Mouse (Mus musculus) cerebellum, postnatal 36 days (tissue): Measurements from ENCODE around the gene Prpsap2.
A peak's percentile ranks its signal among the peaks of the same experiment; 100 is the strongest.
"Not testable (repeated sequence)": the region's sequence is repeated elsewhere in the genome, so short reads cannot be mapped to it uniquely, and the experiment has no call there.

Experiments used
- DNase-seq, 2 experiments: peaks; one replicate each; pipeline ENCODE4 v3.0.0; 2021 to 2022; ENCODE audit warnings: mixed read lengths in 2 of 2

Prpsap2 gene

DNA sequence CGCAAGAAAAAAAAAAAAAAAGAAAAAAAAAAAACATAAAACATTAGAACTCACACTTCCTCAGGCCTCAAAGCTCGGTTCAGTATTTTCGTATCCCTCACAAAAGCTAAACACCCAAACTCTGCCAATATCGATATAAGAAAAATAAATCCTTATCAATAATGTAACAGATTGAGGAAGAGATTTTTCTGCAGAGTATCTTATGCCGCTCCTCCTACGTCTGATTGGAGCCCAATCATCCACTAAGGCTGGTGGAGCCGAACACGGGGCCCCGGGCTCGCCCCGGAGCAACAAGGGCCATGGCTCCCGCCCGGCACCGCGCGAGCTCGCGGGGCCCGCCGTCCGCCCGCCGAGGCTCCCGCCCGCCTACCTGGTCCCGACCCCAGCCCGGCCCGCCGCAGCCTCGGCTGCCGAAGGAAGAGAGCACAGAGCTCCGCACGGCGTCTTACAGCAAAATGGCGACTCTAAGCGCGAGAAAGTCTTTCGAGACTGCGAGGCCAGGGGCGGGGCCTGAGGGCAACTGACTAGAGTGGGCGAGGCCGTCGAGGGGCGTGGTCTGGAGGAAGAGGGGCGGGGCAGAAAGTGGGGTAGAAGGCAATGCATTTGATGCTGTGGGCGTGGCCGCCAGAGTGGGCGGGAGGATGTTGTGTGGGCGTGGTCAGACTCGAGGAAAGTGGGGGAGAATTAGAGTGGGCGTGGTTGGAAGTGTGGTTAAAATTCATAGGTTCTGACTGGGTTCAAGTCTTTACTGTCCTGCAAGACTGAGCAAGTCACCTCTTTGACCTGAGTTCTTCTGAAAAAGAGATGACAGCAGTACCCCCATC is at the start of gene Prpsap2:
Gene Prpsap2, minus strand, starts transcription at position 505 of the 824 bp plus-strand sequence.
- DNase-seq, result peak; percentile 99

DNA sequence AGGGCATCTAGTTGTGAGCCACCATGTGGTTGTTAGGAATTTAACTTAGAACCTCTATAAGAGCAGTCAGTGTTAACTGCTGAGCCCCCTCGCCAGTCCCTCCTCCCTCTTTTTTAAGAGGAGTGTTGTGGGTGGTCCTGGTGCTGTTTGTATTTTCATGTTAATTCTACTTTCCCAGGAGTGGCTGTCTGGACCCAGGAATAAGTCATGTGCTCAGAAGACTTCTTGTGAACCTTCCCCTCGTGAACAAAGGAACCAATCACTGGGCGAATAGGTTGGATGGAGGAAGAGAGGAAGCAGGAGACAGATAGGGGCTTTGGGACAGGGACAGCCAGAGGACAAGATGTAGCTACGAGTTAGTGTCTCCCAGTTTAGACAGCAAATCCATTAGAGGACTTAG is 47.9 kb upstream of the Prpsap2 start:
- no peak for DNase-seq

DNA sequence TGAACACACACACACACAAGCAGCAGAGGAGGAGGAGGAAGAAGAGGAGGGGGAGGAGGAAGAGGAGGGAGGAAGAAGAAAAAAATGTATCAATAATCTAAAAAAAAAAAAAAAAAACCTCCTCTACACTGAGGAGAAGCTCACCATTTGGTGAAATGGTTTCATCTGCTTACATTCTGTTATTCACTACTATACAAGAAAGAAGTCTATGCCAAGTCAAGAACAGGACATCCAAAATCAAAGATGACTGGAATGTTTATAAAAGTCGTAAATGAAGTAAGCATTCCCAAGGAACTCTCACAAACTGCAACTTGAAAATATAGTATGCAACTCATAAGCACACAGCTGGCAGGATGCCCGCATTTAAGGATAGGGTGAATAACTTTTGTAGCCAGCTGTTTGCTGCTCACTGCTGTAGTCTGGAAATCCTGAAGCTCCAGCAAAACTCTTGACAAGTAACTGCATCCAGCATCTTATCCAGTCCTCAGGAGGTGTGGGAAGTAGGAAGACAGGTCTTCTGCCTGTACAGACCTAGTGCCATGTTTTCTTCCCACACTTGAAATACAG is 46.7 kb upstream of the Prpsap2 start:
- DNase-seq, result no peak

DNA sequence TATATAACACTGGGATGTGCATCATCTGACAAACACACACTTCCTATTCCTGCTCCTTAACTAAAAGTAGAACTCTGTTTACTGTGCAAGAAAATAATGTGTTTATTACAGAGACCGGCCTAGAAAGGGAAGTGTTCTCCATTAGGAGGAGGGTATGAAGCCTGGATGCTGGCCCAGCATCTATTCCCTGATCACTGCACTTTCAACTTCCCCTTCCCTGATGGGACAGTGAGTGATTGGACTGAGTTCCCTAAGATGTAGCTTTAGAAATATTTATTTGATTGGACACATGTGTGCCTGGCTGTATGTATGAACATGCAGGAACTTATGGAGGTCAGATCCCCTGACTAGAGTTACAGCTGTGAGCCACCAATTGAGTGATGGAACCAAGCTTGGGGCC is 31.6 kb upstream of the Prpsap2 start:
- DNase-seq, result no peak

DNA sequence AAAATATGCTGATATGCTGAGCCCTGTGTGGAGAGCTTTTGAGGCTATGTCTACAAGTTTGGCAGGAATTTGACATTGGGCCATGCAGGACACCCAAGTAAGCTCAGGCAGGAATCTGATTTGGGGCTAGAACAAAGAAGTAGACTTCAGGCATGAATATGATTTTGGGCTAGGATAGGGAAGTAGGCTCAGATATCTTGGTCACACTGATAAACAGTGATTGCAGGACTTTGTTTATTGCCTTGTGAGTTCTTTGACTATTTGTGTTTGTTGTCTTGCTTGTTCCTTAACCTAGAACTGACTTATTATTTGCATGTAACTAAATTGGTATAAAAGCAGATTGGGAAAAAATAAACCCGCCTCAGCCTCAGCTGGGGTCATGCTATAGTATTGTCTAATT is 26.7 kb upstream of the Prpsap2 start:
- DNase-seq, result no peak

DNA sequence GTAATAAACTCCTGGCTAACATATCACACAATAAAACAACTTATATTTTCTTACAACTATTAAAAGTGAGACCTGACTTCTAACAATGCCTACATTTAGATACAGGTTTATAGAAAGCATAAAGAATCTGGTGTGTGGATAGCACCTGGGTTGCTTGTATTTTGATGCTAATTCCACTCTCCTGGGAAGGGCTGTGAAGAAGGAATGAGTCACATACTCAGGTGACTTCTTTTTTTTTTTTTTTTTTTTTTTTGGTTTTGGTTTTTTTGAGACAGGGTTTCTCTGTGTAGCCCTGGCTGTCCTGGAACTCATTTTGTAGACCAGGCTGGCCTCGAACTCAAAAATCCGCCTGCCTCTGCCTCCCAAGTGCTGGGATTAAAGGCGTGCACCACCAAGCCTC is 20.6 kb upstream of the Prpsap2 start:
- not testable (repeated sequence) for DNase-seq

DNA sequence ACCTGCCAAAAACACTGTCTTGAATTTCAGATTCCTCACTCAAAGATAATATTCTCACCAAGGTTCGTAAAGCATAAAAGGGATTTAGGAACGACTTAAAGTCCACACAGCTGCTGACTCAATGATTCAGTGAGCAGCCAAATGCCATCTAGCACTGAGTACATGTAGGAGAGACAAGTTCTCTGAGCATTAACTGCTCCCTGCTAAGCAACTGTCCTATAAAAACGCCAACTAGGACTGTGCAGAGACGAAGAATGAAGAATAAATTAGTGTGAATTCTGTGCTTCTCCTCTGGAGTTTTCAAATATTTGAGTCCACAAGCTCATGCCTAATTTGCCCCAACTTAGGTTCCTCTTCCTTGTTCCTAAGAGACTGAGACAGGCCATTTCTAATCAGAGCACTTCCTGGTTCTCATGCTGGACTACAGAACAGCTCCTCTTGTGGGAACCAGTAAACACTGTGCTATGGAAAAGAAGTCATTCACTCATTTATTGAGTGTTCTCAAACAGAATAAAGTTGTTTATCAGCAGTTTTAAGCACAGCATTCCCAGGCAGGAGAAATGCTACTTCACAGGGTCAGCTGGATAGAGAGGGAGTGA is 12.8 kb upstream of the Prpsap2 start:
- DNase-seq, result no peak

DNA sequence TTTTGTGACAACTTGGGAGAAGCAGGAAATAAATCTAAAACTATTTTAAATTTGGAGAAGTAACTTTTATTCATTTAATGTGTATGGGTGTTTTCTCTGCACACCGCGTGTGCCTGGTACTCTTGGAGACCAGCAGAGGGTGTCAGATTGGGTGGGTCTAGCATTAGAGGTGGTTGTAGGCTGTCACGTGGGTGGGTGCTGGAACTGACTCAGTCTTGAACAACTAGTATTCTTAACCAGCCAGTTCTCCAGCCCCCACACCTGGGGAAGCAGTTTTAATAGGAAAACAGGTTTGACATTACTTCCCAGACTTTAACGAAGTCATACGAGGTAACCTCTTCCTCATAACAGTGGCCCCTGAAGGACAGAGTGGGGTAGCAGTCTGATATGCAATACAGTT is 1.4 kb downstream of the Prpsap2 start:
- no peak for DNase-seq

DNA sequence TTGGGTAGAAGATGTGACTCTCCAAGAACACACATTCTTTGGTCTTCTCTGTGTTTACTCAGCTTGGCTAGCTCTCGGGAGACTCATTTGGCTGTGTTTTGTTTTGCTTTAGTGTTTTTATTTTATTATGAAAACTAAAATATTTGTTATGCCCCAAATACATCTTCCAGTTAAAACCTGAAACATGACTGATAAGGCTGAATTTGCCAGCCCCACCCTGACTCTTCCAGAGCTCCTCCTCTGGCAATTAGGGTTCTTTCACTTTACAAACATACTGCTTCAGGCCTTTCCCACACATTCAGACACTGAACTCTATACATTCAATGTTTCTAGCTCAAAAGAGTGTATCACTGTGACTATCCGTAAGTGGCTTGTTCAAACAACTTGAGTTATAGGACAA is 4.7 kb downstream of the Prpsap2 start:
- no peak for DNase-seq

DNA sequence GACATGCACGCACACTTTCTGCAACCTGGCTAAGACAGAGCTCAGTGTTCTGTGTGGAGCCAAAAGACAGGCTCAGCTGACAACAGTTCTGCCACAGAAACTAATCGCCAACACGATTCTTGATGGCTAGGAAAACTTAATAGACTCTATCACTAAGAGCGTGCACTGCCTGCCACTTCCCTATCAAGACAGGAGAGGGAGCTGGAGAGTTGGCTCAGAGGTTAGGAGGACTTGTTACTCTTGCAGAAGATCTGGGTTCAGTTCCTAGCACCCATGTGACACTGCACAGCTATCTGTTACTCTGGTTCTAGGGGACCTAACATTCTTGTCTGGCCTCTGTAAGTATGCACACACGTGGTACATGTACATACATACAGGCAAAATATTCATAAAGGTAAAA is 10.3 kb downstream of the Prpsap2 start:
- DNase-seq, result no peak

DNA sequence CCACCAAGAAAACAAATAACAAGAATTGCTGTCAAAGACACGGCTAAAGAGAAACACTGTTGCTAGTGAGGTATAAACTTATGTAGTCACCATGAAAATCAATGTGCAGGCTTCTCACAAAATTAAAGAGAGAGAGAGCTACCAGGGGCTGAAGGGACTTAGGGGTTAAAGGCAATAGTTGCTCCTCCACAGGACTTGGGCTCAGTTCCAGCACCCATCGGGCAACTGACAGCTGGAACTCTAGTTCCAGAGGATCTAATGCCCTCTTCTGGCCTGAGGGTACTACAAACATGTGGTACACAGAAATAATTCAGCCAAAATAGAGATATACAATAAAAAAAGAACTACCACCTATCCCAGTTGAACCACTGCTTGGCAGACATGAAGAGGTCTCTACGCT is 14.7 kb downstream of the Prpsap2 start:
- DNase-seq, result no peak

DNA sequence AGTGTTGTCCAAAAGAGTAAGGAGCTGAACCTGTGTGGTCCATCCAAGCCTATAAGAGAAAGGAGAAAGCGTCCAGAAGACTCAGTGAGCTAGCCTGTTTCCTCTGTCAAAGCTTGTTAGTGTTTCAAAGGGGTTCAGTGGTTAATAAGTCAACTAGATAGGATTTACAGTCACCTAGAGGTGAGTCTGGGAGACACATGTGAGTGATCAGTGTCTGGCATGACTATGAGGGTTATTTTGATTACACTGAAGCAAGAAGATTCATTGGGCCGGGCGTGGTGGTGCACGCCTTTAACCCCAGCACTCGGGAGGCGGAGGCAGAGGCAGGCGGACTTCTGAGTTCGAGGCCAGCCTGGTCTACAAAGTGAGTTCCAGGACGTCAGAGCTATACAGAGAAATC is 16.1 kb downstream of the Prpsap2 start:
- no peak for DNase-seq

DNA sequence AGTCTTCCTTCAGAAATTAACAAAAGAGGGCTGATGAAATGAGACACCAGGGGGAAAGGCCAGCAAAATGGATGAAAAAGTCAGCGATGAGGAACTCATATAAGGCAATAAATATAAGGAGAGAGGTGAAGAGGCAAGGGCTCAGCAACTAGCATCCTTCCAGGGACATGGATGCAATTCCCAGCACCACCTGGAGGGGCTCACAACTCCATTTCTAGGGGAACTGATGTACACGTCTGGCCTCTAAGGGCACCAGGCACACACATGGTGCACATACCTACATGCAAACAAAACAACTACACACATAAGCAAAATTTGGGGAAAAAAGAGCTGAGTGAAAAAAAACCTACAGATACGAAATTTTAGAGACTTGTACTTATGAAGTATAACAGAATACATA is 17.4 kb downstream of the Prpsap2 start:
- DNase-seq, result no peak

DNA sequence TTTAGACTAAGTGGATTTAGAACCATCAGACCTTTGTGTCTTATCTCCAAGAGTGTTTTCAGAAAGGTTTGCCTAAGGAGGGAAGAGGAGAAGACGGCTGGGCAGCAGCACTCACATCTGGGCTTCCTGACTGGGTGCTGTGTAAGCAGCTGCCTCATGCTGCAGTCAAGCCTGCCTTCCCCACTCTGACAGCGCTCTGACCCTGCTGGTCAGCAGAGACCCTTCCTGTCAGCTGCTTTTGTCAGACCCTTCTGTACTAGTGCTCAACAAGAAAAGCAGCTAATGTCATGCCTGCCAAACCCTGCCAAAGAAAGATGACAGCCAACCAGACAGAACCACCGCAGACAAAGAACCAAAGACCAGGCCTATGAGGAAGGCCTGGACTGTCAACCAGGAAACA is 18.1 kb downstream of the Prpsap2 start:
- DNase-seq, result no peak

DNA sequence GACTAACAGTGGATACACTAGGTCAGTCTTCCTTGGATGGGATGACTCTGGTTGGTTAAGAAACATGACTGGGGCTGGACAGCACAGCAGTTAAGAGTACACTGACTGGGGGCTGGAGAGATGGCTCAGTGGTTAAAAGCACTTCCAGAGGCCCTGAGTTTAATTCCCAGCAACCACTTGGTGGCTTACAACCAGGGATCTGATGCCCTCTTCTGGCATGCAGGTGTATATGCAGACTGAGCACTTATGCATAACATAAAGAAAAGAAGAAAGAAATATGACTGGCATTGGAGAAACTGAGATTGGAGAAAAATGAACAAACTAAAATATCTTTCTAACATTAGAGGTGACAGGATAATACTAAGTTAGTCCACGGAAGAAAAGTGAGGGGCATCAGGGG is 21.4 kb downstream of the Prpsap2 start:
- no peak for DNase-seq

DNA sequence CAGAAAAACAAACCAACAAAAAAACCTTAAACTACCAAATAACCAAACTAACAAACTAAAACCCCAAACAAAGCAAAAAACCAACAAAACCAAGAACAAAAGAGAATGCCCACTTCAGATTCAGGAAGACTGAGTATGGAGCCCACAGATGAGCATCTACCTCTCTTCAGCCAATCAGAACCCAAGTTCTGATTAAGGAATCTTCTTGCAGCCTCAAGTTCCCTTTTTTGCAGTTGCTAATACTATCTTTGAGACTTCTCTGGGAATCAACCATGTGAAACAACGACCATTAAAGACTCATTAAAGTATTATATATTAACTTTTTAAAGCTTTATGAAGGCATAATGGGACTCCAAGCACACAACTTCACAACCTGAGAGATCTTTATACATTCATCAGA is 24.6 kb downstream of the Prpsap2 start:
- DNase-seq, result no peak

DNA sequence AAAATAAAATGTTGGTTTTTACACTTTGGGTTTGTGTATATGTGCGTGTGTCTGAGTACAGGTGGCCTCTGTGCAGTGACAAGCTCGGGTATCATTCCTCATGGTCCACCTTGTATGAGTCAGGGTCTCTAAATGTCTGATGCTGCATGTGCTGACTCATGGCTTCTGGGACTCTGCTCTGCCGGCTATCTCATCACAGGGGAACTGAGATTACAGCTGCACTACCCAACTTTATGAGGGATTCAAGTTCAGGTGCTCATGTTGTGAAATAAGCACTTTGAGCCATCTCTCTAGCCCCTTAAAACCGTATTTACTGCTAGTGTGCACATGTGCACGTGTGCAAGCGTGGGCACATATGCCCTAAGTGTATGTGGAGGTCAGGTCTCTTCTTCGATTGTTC is 29.2 kb downstream of the Prpsap2 start:
- DNase-seq, result no peak

DNA sequence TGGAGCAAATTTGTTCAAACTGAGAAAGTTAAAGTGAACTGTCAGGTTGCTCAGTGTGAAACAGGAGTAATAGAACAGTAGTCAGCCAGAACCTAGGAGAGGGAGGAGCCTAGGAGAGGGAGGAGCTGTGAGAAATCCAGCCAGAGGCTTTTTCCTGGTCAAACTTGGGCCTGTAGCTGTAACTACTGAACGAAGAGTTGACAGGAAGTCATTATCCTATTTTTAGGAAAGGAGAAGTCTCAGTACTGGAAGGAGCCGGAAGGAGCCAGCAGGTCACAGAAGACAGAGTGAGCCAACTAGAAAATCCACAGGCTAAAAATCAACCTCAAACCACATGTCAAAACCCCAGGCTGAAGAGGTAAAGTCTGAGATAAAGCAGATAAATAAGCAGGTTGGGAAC is 33.9 kb downstream of the Prpsap2 start:
- DNase-seq, result no peak

DNA sequence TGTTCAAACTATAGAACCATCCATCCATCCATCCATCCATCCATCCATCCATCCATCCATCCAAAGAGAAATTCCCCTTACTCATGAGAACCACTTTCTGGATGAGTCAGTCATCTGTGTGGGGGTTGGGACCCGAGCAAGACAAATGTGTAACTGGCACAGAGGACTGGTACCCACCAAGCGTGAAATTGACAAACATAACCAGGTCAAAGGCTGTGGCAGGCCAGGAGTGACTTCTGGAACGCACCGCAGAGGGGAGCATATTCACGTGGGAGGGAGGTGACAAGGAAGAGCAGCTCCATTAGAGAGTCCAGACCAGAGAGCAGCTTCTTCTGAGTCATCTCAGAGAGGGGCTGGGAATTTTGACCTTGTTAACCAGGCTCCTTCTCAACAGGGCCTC is 39.8 kb downstream of the Prpsap2 start:
- no peak for DNase-seq

DNA sequence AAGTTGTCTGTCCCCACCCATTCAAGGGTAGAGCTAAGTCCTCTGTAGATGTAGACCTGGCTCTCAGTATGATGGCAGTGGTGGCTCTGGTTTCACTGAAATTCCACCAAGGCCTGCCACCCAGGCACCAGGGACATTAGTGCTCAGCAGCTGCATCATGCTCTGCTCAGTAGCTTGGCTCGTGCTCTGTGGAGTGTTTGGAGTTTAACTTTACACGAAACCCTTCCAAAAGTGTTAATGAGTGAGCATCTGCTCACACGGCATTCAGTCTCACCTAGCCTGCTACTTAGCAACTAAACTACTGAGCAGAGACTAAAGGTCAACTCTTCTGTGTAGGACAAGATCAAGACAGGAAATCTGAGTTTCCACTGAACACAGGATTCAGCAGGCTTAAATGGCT is 41.3 kb downstream of the Prpsap2 start, which contains the start of gene Slc5a10:
Gene Slc5a10, minus strand, starts transcription at position 191 of the 400 bp plus-strand sequence.
- DNase-seq, result no peak

DNA sequence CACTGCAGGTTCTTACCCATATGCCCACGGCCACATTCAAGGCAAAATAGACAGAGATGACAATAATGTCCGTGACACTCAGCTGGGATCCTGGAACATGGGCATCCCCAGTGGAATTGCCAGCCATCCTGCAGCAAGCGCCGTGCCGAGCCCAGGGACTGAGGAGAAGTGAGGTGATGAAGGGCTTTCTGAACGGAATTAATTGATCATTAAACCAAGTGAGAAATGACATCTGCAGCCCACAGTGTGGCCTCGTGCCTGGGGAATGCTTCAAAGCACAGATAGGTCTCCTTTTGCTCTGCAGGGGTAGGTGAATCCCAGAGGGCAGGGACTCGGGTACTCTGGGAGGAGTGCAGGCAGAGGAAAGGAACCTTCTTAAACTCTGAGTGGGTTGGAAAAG is 42.1 kb downstream of the Prpsap2 start:
- no peak for DNase-seq

DNA sequence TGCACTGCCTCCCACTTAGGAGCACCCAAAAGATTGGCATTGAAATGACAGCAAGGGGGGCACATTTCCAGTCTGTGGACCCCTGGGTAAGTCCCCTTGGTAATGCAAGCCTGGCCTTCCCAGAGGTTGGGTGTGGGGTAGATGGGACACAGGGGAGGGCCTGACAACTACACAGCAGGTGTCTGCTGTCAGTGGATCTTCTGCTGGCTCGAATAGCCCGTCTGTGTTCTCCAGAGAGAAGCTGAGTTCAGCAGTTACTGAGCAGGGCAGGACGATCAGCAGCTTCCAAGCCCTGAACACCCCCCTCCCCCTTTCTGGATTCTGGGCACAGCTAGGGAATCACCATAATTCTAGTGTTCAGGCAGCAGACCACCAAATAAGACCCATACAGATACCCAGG is 42.5 kb downstream of the Prpsap2 start:
- no peak for DNase-seq

DNA sequence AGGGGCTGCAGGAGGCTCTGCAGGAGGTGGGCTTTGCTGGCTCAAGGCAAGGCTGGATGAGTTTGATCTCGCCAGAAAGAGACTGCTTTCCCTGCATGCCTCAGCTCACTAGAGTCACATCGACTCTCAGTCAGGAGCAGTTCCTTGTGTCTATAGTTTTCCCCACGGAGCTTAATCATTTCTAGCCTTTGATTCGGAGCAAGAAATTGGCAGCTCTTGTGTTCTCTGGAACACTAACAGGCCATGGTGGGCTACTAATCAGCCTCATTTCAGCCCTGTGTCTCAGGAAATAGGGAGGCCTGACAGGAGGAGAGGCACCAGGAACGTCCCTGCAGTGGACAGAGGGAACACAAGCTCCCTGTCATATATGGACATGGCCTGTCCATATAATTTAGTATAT is 43.9 kb downstream of the Prpsap2 start:
- DNase-seq, result no peak

DNA sequence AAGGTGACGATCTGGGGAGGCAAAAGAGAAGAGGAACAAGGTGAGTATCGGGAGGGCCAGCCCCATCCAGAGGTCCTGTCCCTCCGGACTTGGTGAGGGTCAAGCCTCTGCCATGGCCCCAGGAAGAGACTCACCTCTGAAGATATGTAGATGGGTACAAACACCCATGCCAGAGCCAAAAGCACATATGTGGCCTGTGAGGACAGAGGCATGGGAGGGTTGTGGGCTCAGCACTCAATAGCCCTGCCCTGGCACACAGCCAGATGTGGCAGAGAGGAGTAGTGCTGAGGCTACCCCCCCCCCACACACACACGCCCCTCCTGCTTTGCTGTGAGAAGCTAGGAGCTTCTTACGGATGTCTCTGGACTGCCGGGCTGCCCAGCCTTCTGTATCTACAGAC is 46.8 kb downstream of the Prpsap2 start:
- DNase-seq, result no peak
